Mouse (Mus musculus) lung, embryonic 16.5 days (tissue): Measurements from ENCODE around the gene Gpx1. TPM values are rescaled to one million over a fixed set of nuclear protein-coding genes. Genes with fewer than 3 reads are reported as not detected.
"Not testable (repeated sequence)": the region's sequence is repeated elsewhere in the genome, so short reads cannot be mapped to it uniquely, and the experiment has no call there.

Experiments
- ATAC-seq: fragments of 200-750 bp; cut with Nextera tagmentation; 2 replicates; pipeline ENCODE4 v1.8.0; 2017; ENCODE audit warnings: low read depth, mild to moderate bottlenecking, moderate library complexity
- H3K27ac ChIP-seq: fragments of 300-500 bp; sonication (generic); 2 replicates; pipeline ENCODE4 v1.5.1; 2014; ENCODE audit warnings: mild to moderate bottlenecking, control low read depth, low read length
- H3K27me3 ChIP-seq: fragments of 300-500 bp; sonication (generic); 2 replicates; pipeline ENCODE4 v1.6.1; 2014; ENCODE audit warnings: low read depth, low read length, mixed read lengths; ENCODE audit not compliant: control insufficient read depth, insufficient read depth
- H3K36me3 ChIP-seq: fragments of 300-500 bp; sonication (generic); 2 replicates; pipeline ENCODE4 v1.6.1; 2014; ENCODE audit warnings: low read length; ENCODE audit not compliant: control insufficient read depth, insufficient read depth
- H3K4me1 ChIP-seq: fragments of 300-500 bp; sonication (generic); replicated peaks from 2 replicates; pipeline ENCODE4 v1.6.1; 2014; ENCODE audit warnings: low read length, mixed read lengths; ENCODE audit not compliant: control insufficient read depth, insufficient read depth
- H3K4me2 ChIP-seq: fragments of 300-500 bp; sonication (generic); 2 replicates; pipeline ENCODE4 v1.6.1; 2014; ENCODE audit warnings: low read depth, low read length, control low read depth
- H3K4me3 ChIP-seq: fragments of 300-500 bp; sonication (generic); 2 replicates; pipeline ENCODE4 v1.5.1; 2014; ENCODE audit warnings: mild to moderate bottlenecking, low read length, control low read depth
- H3K9ac ChIP-seq: fragments of 300-500 bp; sonication (generic); 2 replicates; pipeline ENCODE4 v1.6.1; 2014; ENCODE audit warnings: low read length, control low read depth
- H3K9me3 ChIP-seq: fragments of 300-500 bp; sonication (generic); 2 replicates; pipeline ENCODE4 v1.6.1; 2016; ENCODE audit warnings: low read length; ENCODE audit not compliant: control insufficient read depth
- WGBS: fragments of 180-500 bp; shearing (Covaris S2); extraction: QIAGEN DNeasy Blood & Tissue Kit; methylation state at CpG from one replicate; pipeline ENCODE4 v1.1.7; 2014; 5-methylcytosine and 5-hydroxymethylcytosine counted together
- polyA plus RNA-seq: library from polyadenylated mRNA; unstranded; fragments of >200 nt; fragmentation: Nextera tagmentation; extraction: Ambion mirVana; gene quantifications from 2 replicates; pipeline ENCODE4 v1.2.1, GENCODE M21; 2015

Gene Gpx1
- polyA plus RNA-seq, 1 experiment from 2014 or later = 649 TPM

- H3K27me3 ChIP-seq = no peaks in the 10 kb centered on the region
- H3K27ac ChIP-seq = peak within 1 kb of the TSS; percentile 100
- peaks cover 31% of the 10 kb centered on the region for H3K4me1 ChIP-seq
- peak within 1 kb of the TSS; percentile 84 for H3K4me2 ChIP-seq
- H3K36me3 ChIP-seq = peaks cover 12% of the 10 kb centered on the region
- H3K9ac ChIP-seq = peak within 1 kb of the TSS; percentile 98
- peak; percentile 96 for ATAC-seq
- H3K4me3 ChIP-seq = peak within 1 kb of the TSS; percentile 93
- no peaks in the 10 kb centered on the region for H3K9me3 ChIP-seq
- under 1% methylated on average over 78 of the region's 81 CpGs for WGBS
These were observed 32.8 kb upstream of the Gpx1 start, which contains the start of the genes Rhoa and Tcta for GRCm38 (mm10) chr9:108305629-108306520. Gene Rhoa, plus strand, starts transcription at chr9:108306129. Gene Tcta, minus strand, starts transcription at chr9:108306160.

- Histone ChIP-seq H3K27ac (peak overlapping the region; percentile 100), H3K4me3 (peak overlapping the region; percentile 93), H3K4me1 (peaks cover 29% of the 10 kb centered on the region), H3K27me3 (no peaks in the 10 kb centered on the region), H3K9ac (peak overlapping the region; percentile 98), H3K9me3 (no peaks in the 10 kb centered on the region), H3K4me2 (peak overlapping the region; percentile 84), H3K36me3 (peaks cover 12% of the 10 kb centered on the region)
- peak; percentile 86 for ATAC-seq
- WGBS = under 1% methylated on average over 38 of the region's 51 CpGs
These were observed 32.1 kb upstream of the Gpx1 start for GRCm38 (mm10) chr9:108306571-108306980.

DNA sequence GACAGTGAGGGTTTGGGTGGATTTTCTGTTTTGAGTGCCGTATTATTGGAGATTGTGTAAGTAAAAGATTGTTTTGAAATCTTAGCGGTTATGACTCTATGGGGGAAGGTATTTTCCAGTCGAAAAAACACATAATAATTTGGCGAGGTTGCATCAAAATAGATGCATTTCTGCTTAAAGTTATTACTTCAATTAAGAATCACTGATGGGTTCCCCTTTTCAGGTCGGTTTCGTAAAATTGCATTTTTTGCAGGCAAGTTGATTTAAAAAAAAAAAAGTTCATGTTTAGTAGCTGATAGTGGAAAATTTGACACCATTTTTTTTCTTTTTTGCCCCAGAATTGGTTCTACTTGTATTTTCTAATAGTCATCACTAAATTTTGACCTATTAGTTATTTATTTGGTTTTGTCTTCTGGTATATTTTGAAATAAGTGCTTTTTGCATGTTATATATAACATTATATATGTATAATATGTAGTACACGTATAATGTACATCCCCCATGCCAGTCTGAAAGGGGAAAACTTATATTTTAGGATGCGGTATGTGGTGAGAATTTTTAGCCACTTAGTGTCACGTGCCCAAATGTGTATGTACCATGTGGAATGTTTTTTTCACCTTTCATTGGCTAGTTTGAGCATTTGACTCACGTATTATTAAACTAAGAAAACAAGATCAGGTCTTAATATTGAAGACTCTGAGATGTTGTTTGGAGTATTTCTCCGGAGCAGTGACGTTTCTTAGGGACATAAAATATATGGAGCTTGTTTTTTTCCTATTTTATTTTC lies 31.5 kb upstream of the Gpx1 start:
- Histone ChIP-seq H3K27me3 (no peaks in the 10 kb centered on the region), H3K9ac (peak overlapping the region; percentile 98), H3K9me3 (no peaks in the 10 kb centered on the region), H3K27ac (peak overlapping the region; percentile 100), H3K4me3 (peak overlapping the region; percentile 93), H3K4me1 (peaks cover 29% of the 10 kb centered on the region), H3K36me3 (peaks cover 12% of the 10 kb centered on the region), H3K4me2 (peak overlapping the region; percentile 84)
- WGBS = 5% methylated on average over 12 of the region's 12 CpGs
- ATAC-seq = no peak

- H3K36me3 ChIP-seq = peaks cover 5% of the 10 kb centered on the region; the same call in 1 of the 2 replicates
- peak overlapping the region; percentile 84 for H3K4me2 ChIP-seq
- H3K4me1 ChIP-seq = peaks cover 29% of the 10 kb centered on the region
- ATAC-seq = no peak
- H3K27ac ChIP-seq = no peak overlapping the region
- H3K4me3 ChIP-seq = peak overlapping the region; percentile 54
- H3K27me3 ChIP-seq = no peaks in the 10 kb centered on the region
- H3K9ac ChIP-seq = peak overlapping the region; percentile 56
- WGBS = 31% methylated on average over 2 of the region's 2 CpGs
- H3K9me3 ChIP-seq = no peaks in the 10 kb centered on the region
These were observed 30.6 kb upstream of the Gpx1 start for GRCm38 (mm10) chr9:108308141-108308540.

DNA sequence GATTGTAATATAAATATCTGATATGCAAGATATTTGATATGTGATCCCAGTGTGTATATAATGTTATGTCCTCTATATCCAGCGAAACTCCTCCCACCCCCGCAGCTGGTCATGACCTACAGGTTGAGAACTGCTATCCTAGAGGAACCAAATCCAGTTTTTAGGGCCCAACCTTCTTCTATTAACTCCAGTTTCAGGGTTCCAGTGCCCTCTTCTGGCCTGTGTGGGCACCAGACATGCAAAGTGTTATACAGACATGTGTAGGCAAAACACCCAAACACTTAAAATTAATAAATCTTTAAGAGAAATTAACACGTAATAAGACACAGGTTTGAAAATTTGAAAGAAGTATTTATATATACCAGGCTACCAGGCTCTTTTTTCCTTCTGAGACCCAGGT lies 21.1 kb upstream of the Gpx1 start:
- Histone ChIP-seq H3K27ac (no peak overlapping the region), H3K36me3 (peaks cover 10% of the 10 kb centered on the region), H3K27me3 (no peaks in the 10 kb centered on the region), H3K9me3 (no peaks in the 10 kb centered on the region), H3K4me1 (no peaks in the 10 kb centered on the region), H3K9ac (no peak overlapping the region), H3K4me2 (no peak overlapping the region), H3K4me3 (no peak overlapping the region)
- 92% methylated on average over 3 of the region's 3 CpGs for WGBS
- ATAC-seq = no peak

GRCm38 (mm10) chr9:108318462-108318861 lies 20.2 kb upstream of the Gpx1 start:
- no peaks in the 10 kb centered on the region for H3K9me3 ChIP-seq
- no peaks in the 10 kb centered on the region for H3K4me1 ChIP-seq
- H3K27ac ChIP-seq = no peak overlapping the region
- WGBS = 82% methylated on average over 2 of the region's 2 CpGs
- no peaks in the 10 kb centered on the region for H3K27me3 ChIP-seq
- H3K4me2 ChIP-seq = no peak overlapping the region
- no peak overlapping the region for H3K9ac ChIP-seq
- no peak for ATAC-seq
- peaks cover 10% of the 10 kb centered on the region for H3K36me3 ChIP-seq
- no peak overlapping the region for H3K4me3 ChIP-seq

- not testable (repeated sequence) for H3K27me3 ChIP-seq, ATAC-seq, H3K9me3 ChIP-seq, H3K4me2 ChIP-seq, H3K27ac ChIP-seq, H3K4me1 ChIP-seq, H3K4me3 ChIP-seq, H3K9ac ChIP-seq, H3K36me3 ChIP-seq
- 87% methylated on average over 7 of the region's 7 CpGs for WGBS
These were observed 16.6 kb upstream of the Gpx1 start for GRCm38 (mm10) chr9:108322054-108322453.

DNA sequence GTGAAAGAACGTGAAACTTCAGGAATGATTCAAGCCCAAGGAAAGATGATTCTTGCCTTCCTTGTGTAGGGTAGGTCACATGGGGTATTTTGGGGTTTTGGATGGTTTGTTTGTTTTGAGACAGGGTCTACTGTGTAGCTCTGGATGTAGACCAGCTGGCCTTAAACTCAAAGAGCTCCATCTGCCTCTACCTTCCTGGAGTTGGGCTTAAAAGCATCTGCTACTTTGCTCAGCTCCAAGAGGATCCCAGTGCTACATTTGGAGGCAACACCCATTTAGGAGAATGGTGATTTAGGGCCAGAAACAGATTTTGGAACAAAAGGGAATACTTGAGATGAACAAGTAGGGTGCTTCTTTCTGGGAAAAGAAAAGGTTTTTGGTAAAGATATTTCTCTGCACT lies 13.9 kb upstream of the Gpx1 start:
- Histone ChIP-seq H3K9me3 (no peaks in the 10 kb centered on the region), H3K36me3 (peaks cover 20% of the 10 kb centered on the region), H3K27ac (no peak overlapping the region), H3K9ac (no peak overlapping the region), H3K4me3 (no peak overlapping the region), H3K4me2 (no peak overlapping the region), H3K27me3 (no peaks in the 10 kb centered on the region), H3K4me1 (no peaks in the 10 kb centered on the region)
- ATAC-seq = no peak
- WGBS = 78% methylated on average over 1 of the region's 1 CpGs

GRCm38 (mm10) chr9:108325811-108326210 lies 12.9 kb upstream of the Gpx1 start:
- Histone ChIP-seq H3K9me3 (no peaks in the 10 kb centered on the region), H3K36me3 (peaks cover 24% of the 10 kb centered on the region), H3K4me2 (no peak overlapping the region)

More at GRCm38 (mm10) chr9:108325811-108326210, 12.9 kb upstream of the Gpx1 start:
- 94% methylated on average over 2 of the region's 2 CpGs for WGBS
- Histone ChIP-seq H3K4me3 (no peak overlapping the region), H3K4me1 (no peaks in the 10 kb centered on the region), H3K9ac (no peak overlapping the region), H3K27ac (no peak overlapping the region), H3K27me3 (no peaks in the 10 kb centered on the region)
- no peak for ATAC-seq
